Mouse (Mus musculus) right cerebral cortex, postnatal 10 days (tissue): Measurements from ENCODE around the gene Cdk11b.
A peak's percentile ranks its signal among the peaks of the same experiment; 100 is the strongest.

Experiments
- DNase-seq, 2 experiments: peaks; one replicate each; pipeline ENCODE4 v3.0.0; 2021; ENCODE audit warnings: low spot score in 2 of 2

Cdk11b gene

GRCm38 (mm10) chr4:155624338-155625291 is at the start of gene Cdk11b:
Gene Cdk11b (plus strand): TSS chr4:155624854.
- peak; percentile 99 for DNase-seq

- no peak for DNase-seq
These were observed 49.7 kb upstream of the Cdk11b start for GRCm38 (mm10) chr4:155574931-155575330.

- no peak for DNase-seq
These were observed 49.1 kb upstream of the Cdk11b start for GRCm38 (mm10) chr4:155575521-155575920.

- DNase-seq, result no peak
These were observed 47.5 kb upstream of the Cdk11b start for GRCm38 (mm10) chr4:155577132-155577531.

- no peak for DNase-seq
These were observed 46.9 kb upstream of the Cdk11b start for GRCm38 (mm10) chr4:155577741-155578140.

GRCm38 (mm10) chr4:155578336-155579125 is 46.1 kb upstream of the Cdk11b start:
- no peak for DNase-seq

- DNase-seq, result peak in 1 of 2 experiments; percentile 70
These were observed 44.2 kb upstream of the Cdk11b start for GRCm38 (mm10) chr4:155580420-155580819.

- no peak for DNase-seq
These were observed 42.3 kb upstream of the Cdk11b start for GRCm38 (mm10) chr4:155582279-155582905.

GRCm38 (mm10) chr4:155589356-155589755 is 35.3 kb upstream of the Cdk11b start:
- DNase-seq, result no peak

- DNase-seq, result no peak
These were observed 33.5 kb upstream of the Cdk11b start for GRCm38 (mm10) chr4:155591012-155591719.

GRCm38 (mm10) chr4:155593780-155594179 is 30.9 kb upstream of the Cdk11b start:
- no peak for DNase-seq

GRCm38 (mm10) chr4:155595777-155596176 is 28.9 kb upstream of the Cdk11b start:
- DNase-seq, result no peak

- no peak for DNase-seq
These were observed 28.0 kb upstream of the Cdk11b start for GRCm38 (mm10) chr4:155596606-155597005.

GRCm38 (mm10) chr4:155598536-155598935 is 26.1 kb upstream of the Cdk11b start:
- no peak for DNase-seq

- no peak for DNase-seq
These were observed 24.5 kb upstream of the Cdk11b start for GRCm38 (mm10) chr4:155599901-155600825.

GRCm38 (mm10) chr4:155601091-155601996 is 23.3 kb upstream of the Cdk11b start, which contains the start of gene Slc35e2:
Gene Slc35e2 (plus strand): TSS chr4:155601416.
- peak; percentile 94 to 95 for DNase-seq

- no peak for DNase-seq
These were observed 22.6 kb upstream of the Cdk11b start for GRCm38 (mm10) chr4:155601997-155602456.

GRCm38 (mm10) chr4:155602753-155603152 is 21.9 kb upstream of the Cdk11b start:
- no peak for DNase-seq

- no peak for DNase-seq
These were observed 20.9 kb upstream of the Cdk11b start for GRCm38 (mm10) chr4:155603801-155604200.
